Mouse (Mus musculus) lung, embryonic 14.5 days (tissue): Measurements from ENCODE around the gene Ddx27. TPM values are rescaled to one million over a fixed set of nuclear protein-coding genes. Genes with fewer than 3 reads are reported as not detected.

Experiments
- ATAC-seq: fragments of 200-750 bp; cut with Nextera tagmentation; 2 replicates; pipeline ENCODE4 v1.8.0; 2017; ENCODE audit warnings: mild to moderate bottlenecking, moderate TSS enrichment, moderate library complexity; ENCODE audit not compliant: insufficient read depth
- DNase-seq: peaks from one replicate; pipeline ENCODE4 v3.0.0-alpha.2; 2015
- H3K27ac ChIP-seq: fragments of 300-500 bp; sonication (generic); 2 replicates; pipeline ENCODE4 v1.5.1; 2014; ENCODE audit warnings: low read depth, mild to moderate bottlenecking, moderate library complexity
- H3K27me3 ChIP-seq: fragments of 300-500 bp; sonication (generic); 2 replicates; pipeline ENCODE4 v1.6.1; 2014; ENCODE audit warnings: low read length, control low read depth; ENCODE audit not compliant: insufficient read depth
- H3K36me3 ChIP-seq: fragments of 300-500 bp; sonication (generic); 2 replicates; pipeline ENCODE4 v1.6.1; 2014; ENCODE audit warnings: control low read depth; ENCODE audit not compliant: insufficient read depth
- H3K4me1 ChIP-seq: fragments of 300-500 bp; sonication (generic); 2 replicates; pipeline ENCODE4 v1.6.1; 2014; ENCODE audit warnings: antibody characterized with exemption, control low read depth; ENCODE audit not compliant: insufficient read depth
- H3K4me2 ChIP-seq: fragments of 300-500 bp; sonication (generic); 2 replicates; pipeline ENCODE4 v1.6.1; 2014; ENCODE audit warnings: mild to moderate bottlenecking
- H3K4me3 ChIP-seq: fragments of 300-500 bp; sonication (generic); 2 replicates; pipeline ENCODE4 v1.5.1; 2014; ENCODE audit warnings: low read depth, low read length
- H3K9ac ChIP-seq: fragments of 300-500 bp; sonication (generic); 2 replicates; pipeline ENCODE4 v1.6.1; 2014
- H3K9me3 ChIP-seq: fragments of 300-500 bp; sonication (generic); 2 replicates; pipeline ENCODE4 v1.6.1; 2016; ENCODE audit warnings: low read depth, low read length, control low read depth
- CTCF ChIP-seq: IDR thresholded peaks from 2 replicates; pipeline ENCODE4 v1.5.1; 2016; ENCODE audit warnings: antibody characterized with exemption, low read depth
- WGBS: fragments of 180-500 bp; shearing (Covaris S2); extraction: QIAGEN DNeasy Blood & Tissue Kit; methylation state at CpG from one replicate; pipeline ENCODE4 v1.1.7; 2014; 5-methylcytosine and 5-hydroxymethylcytosine counted together
- polyA plus RNA-seq: library from polyadenylated mRNA; unstranded; fragments of >200 nt; fragmentation: Nextera tagmentation; extraction: Ambion mirVana; gene quantifications from 2 replicates; pipeline ENCODE4 v1.2.1, GENCODE M21; 2014

Ddx27 gene
- polyA plus RNA-seq, 1 experiment from 2014 or later = 52.6 TPM

DNA sequence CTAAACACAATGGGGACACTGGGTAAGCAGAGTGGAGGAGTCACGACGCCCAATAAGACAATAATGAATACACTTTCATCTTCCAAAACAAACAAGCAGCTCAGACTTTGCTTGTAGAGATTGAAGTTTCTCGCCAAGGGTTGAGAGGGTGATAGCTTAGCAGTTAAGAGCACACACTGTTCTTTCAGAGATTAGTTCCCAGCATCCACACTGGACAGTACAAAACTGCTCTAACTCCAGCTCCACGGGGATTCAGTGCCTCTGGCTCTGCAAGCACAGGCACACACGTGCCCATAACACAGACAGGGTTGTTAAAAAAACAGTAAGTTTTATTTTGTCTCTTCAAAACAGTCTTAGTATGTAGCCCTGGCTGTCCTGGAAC lies 41.9 kb downstream of the Ddx27 start:
- H3K4me1 ChIP-seq = no peaks in the 10 kb centered on the region
- no peaks in the 10 kb centered on the region for H3K27me3 ChIP-seq
- ATAC-seq = no peak
- 84% methylated on average over 5 of the region's 5 CpGs for WGBS
- no peak for DNase-seq
- TF ChIP-seq CTCF = no peak
- H3K27ac ChIP-seq = no peak overlapping the region
- peaks cover 50% of the 10 kb centered on the region for H3K36me3 ChIP-seq
- no peak overlapping the region for H3K4me3 ChIP-seq
- no peak overlapping the region for H3K9ac ChIP-seq
- no peaks in the 10 kb centered on the region for H3K9me3 ChIP-seq
- H3K4me2 ChIP-seq = no peak overlapping the region

DNA sequence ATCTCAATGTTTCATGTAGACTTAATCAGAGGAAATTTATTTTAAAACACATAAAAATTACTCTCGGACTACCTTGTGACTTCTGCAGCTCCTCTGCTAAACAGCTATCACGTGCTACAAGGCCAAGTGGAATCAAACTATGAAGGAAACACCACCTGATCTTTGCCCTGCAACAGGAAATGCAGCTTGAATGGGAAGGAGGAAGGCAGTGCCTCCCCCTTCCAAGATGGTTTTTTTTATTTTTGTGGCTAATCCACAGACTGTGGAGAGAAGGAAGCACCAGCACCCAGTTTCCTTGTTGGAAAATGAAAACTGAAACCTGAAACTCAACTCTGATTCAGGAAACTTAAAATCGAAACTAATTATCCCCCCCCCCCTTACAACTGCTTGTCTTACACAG lies 43.2 kb downstream of the Ddx27 start:
- no peak for ATAC-seq
- H3K4me3 ChIP-seq = no peak overlapping the region
- H3K4me1 ChIP-seq = no peaks in the 10 kb centered on the region
- H3K9me3 ChIP-seq = no peaks in the 10 kb centered on the region
- DNase-seq = peak; percentile 49
- H3K36me3 ChIP-seq = peaks cover 43% of the 10 kb centered on the region
- no peak overlapping the region for H3K9ac ChIP-seq
- 52% methylated on average over 3 of the region's 3 CpGs for WGBS
- no peak for TF ChIP-seq CTCF
- H3K27ac ChIP-seq = no peak overlapping the region
- no peaks in the 10 kb centered on the region for H3K27me3 ChIP-seq
- H3K4me2 ChIP-seq = no peak overlapping the region

DNA sequence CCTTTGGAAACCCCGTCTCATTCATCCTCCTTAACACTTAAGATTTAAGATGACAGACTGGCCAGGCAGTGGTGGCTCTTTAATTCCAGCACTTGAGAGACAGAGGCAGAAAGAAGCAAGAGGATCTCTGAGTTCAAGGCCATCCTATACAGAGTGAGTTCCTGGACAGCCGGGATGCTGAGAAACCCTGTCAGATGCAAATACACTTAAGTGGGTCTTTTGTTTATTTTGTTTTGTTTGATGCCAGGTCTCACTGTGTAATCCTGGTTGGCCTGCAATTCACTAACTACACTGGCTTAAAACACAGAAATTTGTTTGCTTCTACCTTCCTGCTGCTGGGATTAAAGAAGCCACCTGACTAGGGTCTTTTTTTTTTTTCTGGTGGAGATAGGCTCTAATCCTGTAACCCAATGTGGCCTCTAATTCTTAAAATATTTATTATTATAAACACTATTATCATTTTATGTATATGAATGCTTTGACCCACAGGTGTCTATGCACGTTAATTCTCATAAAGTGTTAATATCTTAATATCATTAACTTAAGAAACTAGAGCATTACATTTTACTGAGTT lies 43.9 kb downstream of the Ddx27 start:
- WGBS = 47% methylated on average over 3 of the region's 3 CpGs
- H3K4me2 ChIP-seq = no peak overlapping the region
- H3K27me3 ChIP-seq = no peaks in the 10 kb centered on the region
- no peak for ATAC-seq
- H3K4me1 ChIP-seq = no peaks in the 10 kb centered on the region
- DNase-seq = no peak
- H3K27ac ChIP-seq = no peak overlapping the region
- H3K36me3 ChIP-seq = peaks cover 42% of the 10 kb centered on the region
- TF ChIP-seq CTCF = no peak
- H3K4me3 ChIP-seq = no peak overlapping the region
- H3K9ac ChIP-seq = no peak overlapping the region
- no peaks in the 10 kb centered on the region for H3K9me3 ChIP-seq

DNA sequence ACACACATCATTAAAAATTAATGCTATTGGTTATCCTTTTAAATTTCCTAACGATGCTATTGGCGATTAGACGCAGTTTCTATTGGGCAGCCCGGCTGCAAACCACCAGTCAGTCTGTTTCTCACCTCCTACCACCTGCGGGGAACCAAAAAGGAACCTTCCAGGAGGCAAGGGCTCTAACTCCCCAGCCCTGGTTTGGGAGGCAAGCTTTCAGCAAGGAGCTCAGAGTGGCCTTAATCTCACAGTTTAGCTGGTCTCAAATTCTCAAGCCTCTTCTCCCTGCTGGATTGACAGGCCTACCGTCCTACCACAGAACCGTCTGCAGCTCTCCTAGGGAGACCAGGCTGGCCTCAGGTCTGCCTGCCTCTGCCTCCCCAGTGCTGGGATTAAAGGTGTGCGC lies 44.5 kb downstream of the Ddx27 start:
- TF ChIP-seq CTCF = no peak
- Histone ChIP-seq H3K27me3 (no peaks in the 10 kb centered on the region), H3K4me3 (no peak overlapping the region), H3K36me3 (peaks cover 44% of the 10 kb centered on the region), H3K27ac (no peak overlapping the region), H3K9me3 (no peaks in the 10 kb centered on the region), H3K4me2 (no peak overlapping the region; the same call in 1 of the 2 replicates), H3K4me1 (no peaks in the 10 kb centered on the region), H3K9ac (no peak overlapping the region)
- no peak for DNase-seq
- WGBS = 51% methylated on average over 8 of the region's 8 CpGs
- ATAC-seq = no peak

DNA sequence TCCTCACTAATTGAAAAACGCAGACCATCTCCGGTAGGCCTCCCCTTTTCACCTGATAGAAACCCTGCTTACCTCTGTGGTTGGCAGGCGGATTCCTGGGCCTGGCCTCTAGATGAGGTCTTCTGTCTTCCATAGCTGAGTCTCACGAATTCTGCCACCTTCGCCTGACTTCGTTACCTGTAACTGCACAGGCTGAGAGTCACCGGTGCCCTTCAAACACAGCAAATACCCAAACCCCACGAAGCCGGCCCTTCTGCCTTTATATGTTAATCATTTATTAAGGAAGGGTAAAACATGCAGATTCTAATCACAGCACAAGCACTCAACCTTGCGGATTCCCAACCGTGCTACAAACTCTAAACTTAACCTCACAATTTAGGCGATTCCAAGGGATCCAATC lies 45.0 kb downstream of the Ddx27 start:
- 57% methylated on average over 12 of the region's 12 CpGs for WGBS
- ATAC-seq (no peak), DNase-seq (no peak)
- peaks cover 44% of the 10 kb centered on the region for H3K36me3 ChIP-seq
- peak overlapping the region; percentile 12; the same call in 1 of the 2 replicates for H3K4me2 ChIP-seq
- no peaks in the 10 kb centered on the region for H3K27me3 ChIP-seq
- TF ChIP-seq CTCF = no peak
- no peak overlapping the region for H3K27ac ChIP-seq
- no peak overlapping the region for H3K9ac ChIP-seq
- no peaks in the 10 kb centered on the region for H3K9me3 ChIP-seq
- H3K4me1 ChIP-seq = 0 out of 2 replicates have a peak, but pooled peaks cover 4% of the 10 kb centered on the region
- no peak overlapping the region for H3K4me3 ChIP-seq

DNA sequence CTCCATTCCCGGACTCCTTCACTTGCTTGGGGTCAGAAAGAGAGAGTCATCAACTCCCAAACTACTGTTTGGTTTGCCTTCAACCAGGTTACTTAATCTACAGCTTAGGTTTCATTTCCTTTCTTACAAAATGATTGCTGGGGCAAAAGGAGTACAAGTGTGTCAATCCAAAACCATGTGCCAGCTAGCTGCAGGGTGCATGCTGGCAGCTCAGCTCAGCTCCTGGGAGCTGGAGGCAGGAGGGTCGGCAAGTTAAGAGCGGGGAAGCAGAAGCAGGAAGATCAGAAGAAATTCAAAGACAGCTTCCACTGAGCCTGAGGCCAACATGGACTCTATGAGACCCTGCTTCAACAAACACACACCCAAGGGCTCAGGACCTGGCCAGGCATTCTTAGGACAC lies 45.4 kb downstream of the Ddx27 start:
- Histone ChIP-seq H3K27me3 (no peaks in the 10 kb centered on the region), H3K9me3 (no peaks in the 10 kb centered on the region), H3K4me2 (peak overlapping the region; percentile 83; the same call in 1 of the 2 replicates), H3K4me1 (0 out of 2 replicates have a peak, but pooled peaks cover 4% of the 10 kb centered on the region), H3K36me3 (peaks cover 44% of the 10 kb centered on the region), H3K9ac (peak overlapping the region; percentile 96; the same call in 1 of the 2 replicates), H3K27ac (peak overlapping the region; percentile 7; the same call in 1 of the 2 replicates), H3K4me3 (no peak overlapping the region)
- WGBS = 57% methylated on average over 3 of the region's 3 CpGs
- DNase-seq = no peak
- no peak for ATAC-seq
- no peak for TF ChIP-seq CTCF

DNA sequence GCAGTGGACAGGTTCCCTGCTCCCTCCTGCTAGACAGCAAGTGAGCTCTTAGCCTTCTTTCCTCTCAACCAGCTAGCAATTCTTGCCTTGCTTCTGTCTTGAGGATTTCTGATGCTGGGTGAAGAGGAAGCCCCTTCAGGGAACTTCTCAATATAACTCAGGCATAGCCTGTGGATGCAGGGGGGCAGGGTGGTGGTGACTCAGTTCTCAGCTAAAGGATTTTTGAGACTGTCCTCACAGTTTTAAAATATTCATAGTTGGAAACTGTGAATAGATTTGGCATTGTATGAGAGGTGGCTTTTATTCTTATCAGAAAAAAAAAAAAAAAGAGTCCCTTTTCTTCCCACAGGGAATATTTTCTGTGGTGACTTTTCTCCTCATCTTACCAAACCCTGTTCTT lies 45.8 kb downstream of the Ddx27 start:
- Histone ChIP-seq H3K36me3 (peaks cover 44% of the 10 kb centered on the region), H3K9me3 (no peaks in the 10 kb centered on the region), H3K4me1 (0 out of 2 replicates have a peak, but pooled peaks cover 4% of the 10 kb centered on the region), H3K9ac (peak overlapping the region; percentile 96; the same call in 1 of the 2 replicates), H3K4me3 (0 out of 2 replicates have a peak overlapping the region, but pooled peaks have one; percentile 84), H3K27me3 (no peaks in the 10 kb centered on the region), H3K27ac (peak overlapping the region; percentile 7; the same call in 1 of the 2 replicates), H3K4me2 (peak overlapping the region; percentile 83)
- TF ChIP-seq CTCF = no peak
- DNase-seq (no peak), ATAC-seq (no peak)
